Mouse (Mus musculus) neural tube, embryonic 11.5 days (tissue): ENCODE measurements around the gene Ggnbp2. TPM values are rescaled to one million over a fixed set of nuclear protein-coding genes. Genes with fewer than 3 reads are reported as not detected.
A peak's percentile ranks its signal among the peaks of the same experiment; 100 is the strongest.

Experiments
- ATAC-seq: fragments of 200-750 bp; cut with Nextera tagmentation; 2 replicates; pipeline ENCODE4 v1.8.0; 2017; ENCODE audit warnings: moderate number of reproducible peaks, mild to moderate bottlenecking, moderate TSS enrichment, moderate library complexity; ENCODE audit not compliant: insufficient read depth, low FRiP score, low TSS enrichment
- DNase-seq: peaks from one replicate; pipeline ENCODE4 v3.0.0-alpha.2; 2015; ENCODE audit warnings: low spot score
- H3K27ac ChIP-seq: fragments of 300-500 bp; sonication (generic); 2 replicates; pipeline ENCODE4 v1.5.1; 2014; ENCODE audit warnings: low read depth, mild to moderate bottlenecking, low read length
- H3K27me3 ChIP-seq: fragments of 300-500 bp; sonication (generic); 2 replicates; pipeline ENCODE4 v1.6.1; 2014; ENCODE audit warnings: mild to moderate bottlenecking, low read length, mixed read lengths; ENCODE audit not compliant: control insufficient read depth, insufficient read depth
- H3K36me3 ChIP-seq: fragments of 300-500 bp; sonication (generic); 2 replicates; pipeline ENCODE4 v1.6.1; 2014; ENCODE audit warnings: mild to moderate bottlenecking, low read length, moderate library complexity, mixed read lengths; ENCODE audit not compliant: control insufficient read depth, insufficient read depth
- H3K4me1 ChIP-seq: fragments of 300-500 bp; sonication (generic); 2 replicates; pipeline ENCODE4 v1.6.1; 2014; ENCODE audit warnings: low read length, mixed read lengths; ENCODE audit not compliant: control insufficient read depth, insufficient read depth
- H3K4me2 ChIP-seq: fragments of 300-500 bp; sonication (generic); 2 replicates; pipeline ENCODE4 v1.6.1; 2014; ENCODE audit warnings: low read depth, mild to moderate bottlenecking, moderate library complexity
- H3K4me3 ChIP-seq: fragments of 300-500 bp; sonication (generic); 2 replicates; pipeline ENCODE4 v1.5.1; 2014; ENCODE audit warnings: low read depth, low read length
- H3K9ac ChIP-seq: fragments of 300-500 bp; sonication (generic); 2 replicates; pipeline ENCODE4 v1.6.1; 2014; ENCODE audit warnings: mild to moderate bottlenecking, low read length
- H3K9me3 ChIP-seq: fragments of 300-500 bp; sonication (generic); 2 replicates; pipeline ENCODE4 v1.6.1; 2016; ENCODE audit warnings: low read length; ENCODE audit not compliant: control insufficient read depth
- WGBS: fragments of 180-500 bp; shearing (Covaris S2); extraction: QIAGEN DNeasy Blood & Tissue Kit; methylation state at CpG from one replicate; pipeline ENCODE4 v1.1.7; 2014; 5-methylcytosine and 5-hydroxymethylcytosine counted together
- polyA plus RNA-seq: library from polyadenylated mRNA; unstranded; fragments of >200 nt; fragmentation: Nextera tagmentation; extraction: Ambion mirVana; gene quantifications from 2 replicates; pipeline ENCODE4 v1.2.1, GENCODE M21; 2014

Gene Ggnbp2
- polyA plus RNA-seq, 1 experiment from 2014 or later: 71.1 TPM

GRCm38 (mm10) chr11:84871548-84872069 is 992 bp upstream of the Ggnbp2 start:
- Histone ChIP-seq H3K4me2 (peak overlapping the region; percentile 73), H3K9me3 (no peaks in the 10 kb centered on the region), H3K36me3 (no peaks in the 10 kb centered on the region), H3K4me1 (peaks cover 7% of the 10 kb centered on the region), H3K9ac (peak overlapping the region; percentile 91), H3K27ac (no peak overlapping the region), H3K27me3 (no peaks in the 10 kb centered on the region), H3K4me3 (peak overlapping the region; percentile 89)
- WGBS: 78% methylated on average over 4 of the region's 4 CpGs
- DNase-seq: no peak
- ATAC-seq: no peak

DNA sequence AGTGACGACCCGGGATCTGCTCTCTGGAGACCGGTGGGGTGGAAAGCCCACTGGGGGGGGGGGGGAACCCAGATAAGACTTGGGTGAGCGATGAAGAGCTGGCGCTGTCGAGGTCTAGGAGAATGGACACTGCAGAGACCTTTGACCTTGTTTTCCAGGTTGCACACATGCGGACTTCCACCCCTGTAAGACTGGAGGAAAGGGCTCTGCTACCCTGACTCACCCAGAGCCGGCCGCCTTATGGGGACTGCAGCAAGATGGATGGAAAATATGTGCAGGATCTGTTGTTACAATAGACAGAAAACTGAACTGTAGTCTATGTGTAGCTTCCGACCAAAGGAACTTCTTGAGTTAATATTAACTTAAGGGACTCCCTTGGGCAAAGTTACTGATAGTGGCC is 429 bp upstream of the Ggnbp2 start:
- ATAC-seq (peak; percentile 56), DNase-seq (no peak)
- H3K9ac ChIP-seq: peak overlapping the region; percentile 91
- peaks cover 7% of the 10 kb centered on the region for H3K4me1 ChIP-seq
- peak overlapping the region; percentile 98 for H3K27ac ChIP-seq
- under 1% methylated on average over 10 of the region's 10 CpGs for WGBS
- peak overlapping the region; percentile 89 for H3K4me3 ChIP-seq
- peak overlapping the region; percentile 73 for H3K4me2 ChIP-seq
- no peaks in the 10 kb centered on the region for H3K36me3 ChIP-seq
- no peaks in the 10 kb centered on the region for H3K27me3 ChIP-seq
- H3K9me3 ChIP-seq: no peaks in the 10 kb centered on the region

GRCm38 (mm10) chr11:84869537-84870232 is 932 bp downstream of the Ggnbp2 start:
- Histone ChIP-seq H3K9me3 (no peaks in the 10 kb centered on the region), H3K27me3 (no peaks in the 10 kb centered on the region), H3K36me3 (no peaks in the 10 kb centered on the region), H3K4me2 (peak overlapping the region; percentile 82), H3K27ac (peak overlapping the region; percentile 91), H3K4me1 (peaks cover 7% of the 10 kb centered on the region), H3K9ac (peak overlapping the region; percentile 90), H3K4me3 (peak overlapping the region; percentile 89)
- DNase-seq: peak; percentile 98
- WGBS: under 1% methylated on average over 45 of the region's 61 CpGs
- ATAC-seq: peak; percentile 76

GRCm38 (mm10) chr11:84868786-84869259 is 1.8 kb downstream of the Ggnbp2 start:
- Histone ChIP-seq H3K27me3 (no peaks in the 10 kb centered on the region), H3K4me1 (peaks cover 7% of the 10 kb centered on the region), H3K27ac (no peak overlapping the region), H3K9me3 (no peaks in the 10 kb centered on the region), H3K4me3 (peak overlapping the region; percentile 89), H3K9ac (peak overlapping the region; percentile 90), H3K4me2 (peak overlapping the region; percentile 82), H3K36me3 (no peaks in the 10 kb centered on the region)
- ATAC-seq: no peak
- no peak for DNase-seq
- WGBS: 21% methylated on average over 7 of the region's 7 CpGs

DNA sequence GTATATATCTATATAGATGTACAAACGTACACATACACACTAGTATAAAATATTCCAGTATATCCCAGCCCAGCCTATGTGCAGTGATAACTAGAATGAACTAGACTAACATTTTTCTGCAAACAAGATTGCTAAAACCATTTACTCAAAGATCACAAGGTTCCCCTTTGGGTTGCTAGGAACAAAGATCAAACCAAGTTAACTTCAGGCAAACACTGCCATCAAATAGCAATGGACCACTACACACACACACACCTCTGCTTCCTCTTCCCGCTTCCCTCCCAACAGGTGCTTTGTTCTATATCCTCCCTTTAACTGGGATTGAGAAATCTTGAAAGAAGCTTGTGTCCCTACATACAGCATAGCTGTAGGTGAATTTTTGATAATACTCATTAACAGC is 3.0 kb downstream of the Ggnbp2 start:
- ATAC-seq (no peak), DNase-seq (no peak)
- 0 out of 2 replicates have a peak overlapping the region, but pooled peaks have one; percentile 9 for H3K4me2 ChIP-seq
- no peak overlapping the region for H3K27ac ChIP-seq
- no peak overlapping the region for H3K9ac ChIP-seq
- no peak overlapping the region for H3K4me3 ChIP-seq
- H3K9me3 ChIP-seq: no peaks in the 10 kb centered on the region
- no peaks in the 10 kb centered on the region for H3K27me3 ChIP-seq
- H3K36me3 ChIP-seq: no peaks in the 10 kb centered on the region
- 93% methylated on average over 2 of the region's 2 CpGs for WGBS
- H3K4me1 ChIP-seq: peaks cover 7% of the 10 kb centered on the region

DNA sequence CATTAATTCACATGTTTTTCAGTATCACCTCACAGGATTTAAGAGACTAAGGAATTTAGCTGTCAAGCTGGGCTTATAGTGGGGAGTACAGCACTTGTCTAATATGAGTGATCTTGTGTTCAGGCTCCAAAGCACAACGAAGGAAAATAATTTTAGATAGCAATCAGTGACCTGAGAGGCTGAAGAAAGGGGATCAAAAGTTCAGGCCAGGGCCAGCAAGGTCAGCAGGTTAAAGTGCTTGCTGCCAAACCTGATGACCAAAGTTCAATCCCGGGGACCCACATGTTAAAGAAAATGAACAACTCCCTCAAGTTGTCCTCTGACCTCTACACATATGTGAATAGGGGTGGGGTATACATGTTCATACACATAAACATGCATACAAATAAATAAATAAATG is 5.3 kb downstream of the Ggnbp2 start:
- H3K4me3 ChIP-seq: no peak overlapping the region
- H3K27me3 ChIP-seq: no peaks in the 10 kb centered on the region
- H3K4me1 ChIP-seq: peaks cover 7% of the 10 kb centered on the region
- H3K4me2 ChIP-seq: no peak overlapping the region
- DNase-seq (no peak), ATAC-seq (no peak)
- no peak overlapping the region for H3K27ac ChIP-seq
- no peak overlapping the region for H3K9ac ChIP-seq
- 78% methylated on average over 2 of the region's 2 CpGs for WGBS
- H3K9me3 ChIP-seq: no peaks in the 10 kb centered on the region
- H3K36me3 ChIP-seq: no peaks in the 10 kb centered on the region

DNA sequence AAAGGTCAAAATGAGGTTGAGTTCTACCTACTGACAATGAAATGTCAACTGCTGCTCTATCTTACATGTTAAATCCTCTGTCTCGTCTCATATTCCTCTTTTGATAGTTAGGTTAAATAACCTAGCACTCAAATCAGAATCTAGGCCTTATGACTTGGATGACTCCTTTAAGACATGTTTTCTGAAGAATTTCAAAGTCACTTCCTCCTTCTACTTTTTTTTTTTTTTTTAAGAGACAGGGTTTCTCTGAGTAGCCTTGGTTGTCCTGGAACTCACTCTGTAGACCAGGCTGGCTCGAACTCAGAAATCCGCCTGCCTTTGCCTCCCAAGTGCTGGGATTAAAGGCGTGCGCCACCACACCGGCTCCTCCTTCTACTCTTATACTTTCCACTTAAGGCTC is 15.3 kb downstream of the Ggnbp2 start:
- H3K9me3 ChIP-seq: no peaks in the 10 kb centered on the region
- ATAC-seq (no peak), DNase-seq (no peak)
- H3K4me1 ChIP-seq: no peaks in the 10 kb centered on the region
- no peaks in the 10 kb centered on the region; the same call in none of the 2 replicates for H3K36me3 ChIP-seq
- no peaks in the 10 kb centered on the region for H3K27me3 ChIP-seq
- no peak overlapping the region for H3K9ac ChIP-seq
- no peak overlapping the region for H3K27ac ChIP-seq
- 95% methylated on average over 6 of the region's 6 CpGs for WGBS
- no peak overlapping the region for H3K4me2 ChIP-seq
- H3K4me3 ChIP-seq: no peak overlapping the region

DNA sequence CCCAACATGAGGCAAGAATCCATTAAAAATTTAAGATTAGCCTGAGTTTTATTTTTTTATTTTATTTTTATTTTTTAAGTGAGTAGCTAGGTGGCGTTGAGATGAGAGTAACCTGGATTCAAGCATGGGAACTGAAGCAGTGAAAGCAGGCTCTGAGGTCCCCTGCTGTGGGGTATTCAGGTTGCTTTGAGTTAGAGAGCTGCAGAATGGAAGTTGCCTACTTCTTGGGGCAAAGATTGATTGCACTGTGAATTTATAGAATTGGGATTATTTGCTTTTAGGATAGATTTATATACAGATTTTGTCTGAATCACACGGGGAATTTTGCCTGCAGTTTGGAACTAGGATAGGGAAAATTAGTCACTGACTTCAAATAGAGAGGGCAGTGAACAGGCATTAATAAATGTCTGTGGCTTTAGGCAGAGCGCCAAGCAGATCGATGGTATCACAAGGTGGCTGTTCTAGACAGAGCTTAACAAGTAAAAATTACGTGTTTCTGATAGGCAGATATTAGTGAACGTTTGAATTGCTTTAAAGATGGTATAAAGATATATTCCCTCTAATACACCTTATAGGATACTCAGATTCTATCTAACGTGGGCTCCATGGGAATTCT is 23.0 kb downstream of the Ggnbp2 start:
- 82% methylated on average over 7 of the region's 7 CpGs for WGBS
- peaks cover 7% of the 10 kb centered on the region for H3K36me3 ChIP-seq
- H3K4me1 ChIP-seq: no peaks in the 10 kb centered on the region
- DNase-seq (no peak), ATAC-seq (no peak)
- H3K27me3 ChIP-seq: no peaks in the 10 kb centered on the region
- no peak overlapping the region for H3K27ac ChIP-seq
- H3K9ac ChIP-seq: no peak overlapping the region
- H3K9me3 ChIP-seq: no peaks in the 10 kb centered on the region
- no peak overlapping the region for H3K4me2 ChIP-seq
- no peak overlapping the region for H3K4me3 ChIP-seq
